Mouse (Mus musculus): ENCODE results near the gene H3f3a.

- TF ChIP-seq CTCF (IDR thresholded peaks at IDR 0.05; ENCODE audit: low read depth) (no peak), EP300 (IDR thresholded peaks at IDR 0.05; ENCODE audit: low read depth) (no peak)
Measured at GRCm38 (mm10) chr1:180815371-180816024, 1.8 kb upstream of the H3f3a start.
